Mouse (Mus musculus): ENCODE results near the gene Csn1s2a.
"Not testable (repeated sequence)": the region's sequence is repeated elsewhere in the genome, so short reads cannot be mapped to it uniquely, and the experiment has no call there.

Csn1s2a gene

DNA sequence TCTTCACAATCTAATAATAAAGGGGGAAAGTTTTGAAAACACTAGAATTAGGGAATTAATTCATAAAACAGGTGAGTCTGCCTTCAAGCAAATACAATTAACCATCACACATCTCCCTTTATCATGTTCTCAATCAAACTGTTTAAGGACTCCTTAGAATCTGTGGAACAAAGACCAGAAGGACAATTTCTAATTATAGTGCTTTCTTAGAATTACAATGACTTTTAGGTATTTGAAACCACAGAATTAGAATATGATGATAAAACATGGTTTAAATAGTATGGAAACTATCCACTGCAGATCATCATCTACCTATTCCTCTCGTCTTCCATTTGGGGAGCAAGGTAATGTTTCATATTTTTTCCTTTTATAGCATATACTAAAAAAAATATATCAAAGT is at the start of gene Csn1s2a:
Gene Csn1s2a, plus strand, starts transcription at position 301 of the 400 bp plus-strand sequence.
- no peak for DNase-seq (ENCODE audit: low spot score in 2 of 2)

DNA sequence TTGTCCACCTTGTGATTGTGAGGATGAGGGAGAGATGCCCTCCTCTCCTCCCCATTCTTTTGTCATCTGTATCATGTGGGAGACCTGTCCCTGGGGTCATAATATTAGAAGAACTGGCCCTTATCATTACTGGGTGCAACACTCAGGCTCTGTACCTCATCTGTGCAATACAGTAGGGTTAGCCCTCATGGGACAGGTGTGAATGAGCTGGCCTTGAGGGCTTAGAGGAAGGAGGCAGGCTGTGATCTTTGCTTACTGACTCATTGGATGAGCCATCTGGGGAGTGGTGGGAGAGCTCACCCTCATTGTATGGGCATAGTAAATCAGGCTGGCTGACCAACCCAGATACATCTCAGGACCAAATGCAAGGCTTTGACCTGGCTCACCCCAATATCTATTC is 39.5 kb upstream of the Csn1s2a start:
- no peak for DNase-seq (ENCODE audit: low spot score in 2 of 2)

DNA sequence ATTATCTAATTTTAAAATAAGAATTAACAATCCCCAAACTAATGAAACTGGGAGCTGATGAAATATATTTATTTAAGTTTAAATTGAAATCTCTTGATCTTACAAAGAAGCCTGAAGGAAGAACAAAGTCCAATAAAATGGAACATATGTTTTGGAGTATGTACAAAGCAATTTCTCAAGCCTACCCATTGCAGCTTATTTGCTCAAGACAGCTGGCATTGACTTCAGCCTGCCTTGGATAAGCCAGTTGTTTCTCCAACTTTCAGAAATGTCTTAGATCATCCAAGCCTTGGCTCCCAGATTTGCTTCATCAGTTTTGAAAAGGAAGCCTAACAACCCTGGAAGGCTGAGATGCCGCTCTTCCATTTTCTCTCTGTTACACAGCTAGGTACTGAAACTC is 20.9 kb upstream of the Csn1s2a start:
- DNase-seq (ENCODE audit: low spot score in 2 of 2): no peak

DNA sequence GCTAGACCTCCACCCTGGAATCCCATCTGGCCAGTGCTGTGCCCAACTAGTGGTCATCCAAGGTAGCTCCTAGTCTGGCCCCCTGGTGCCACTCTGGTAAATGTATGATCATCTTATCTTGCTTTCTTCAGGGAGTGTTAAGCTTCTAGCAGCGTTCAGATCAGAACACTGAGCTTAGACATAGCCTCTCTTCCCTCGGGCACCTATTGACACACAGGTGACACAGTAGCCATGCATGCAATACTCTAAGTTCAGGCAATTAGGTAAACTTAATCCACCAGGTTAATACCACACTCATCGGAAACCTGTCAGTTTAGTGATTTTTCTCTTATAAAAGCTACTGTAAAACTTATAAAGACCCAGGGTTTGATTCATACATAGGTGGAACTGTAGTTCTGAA is 9.8 kb upstream of the Csn1s2a start:
- no peak for DNase-seq (ENCODE audit: low spot score in 2 of 2)

DNA sequence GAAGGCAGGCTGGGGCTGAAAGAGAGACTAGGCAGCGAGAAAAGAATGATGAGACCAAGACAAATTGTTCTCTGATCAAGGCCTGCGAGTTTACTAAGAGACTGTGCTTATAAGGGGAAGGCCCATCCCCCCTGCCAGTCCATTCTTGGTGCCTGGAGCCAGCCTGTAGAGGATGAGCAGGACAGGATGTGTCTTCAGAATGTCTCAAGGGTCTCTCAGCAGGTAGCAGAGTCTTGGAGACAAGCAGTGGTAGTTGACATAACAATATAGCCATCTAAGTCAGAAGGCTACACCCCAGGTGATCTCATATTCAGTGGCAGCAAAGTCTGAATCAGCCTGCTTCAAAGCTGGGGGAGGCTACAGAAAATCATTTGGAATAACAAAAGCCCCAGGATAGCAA is 2.2 kb upstream of the Csn1s2a start:
- DNase-seq (ENCODE audit: low spot score in 2 of 2): not testable (repeated sequence)

DNA sequence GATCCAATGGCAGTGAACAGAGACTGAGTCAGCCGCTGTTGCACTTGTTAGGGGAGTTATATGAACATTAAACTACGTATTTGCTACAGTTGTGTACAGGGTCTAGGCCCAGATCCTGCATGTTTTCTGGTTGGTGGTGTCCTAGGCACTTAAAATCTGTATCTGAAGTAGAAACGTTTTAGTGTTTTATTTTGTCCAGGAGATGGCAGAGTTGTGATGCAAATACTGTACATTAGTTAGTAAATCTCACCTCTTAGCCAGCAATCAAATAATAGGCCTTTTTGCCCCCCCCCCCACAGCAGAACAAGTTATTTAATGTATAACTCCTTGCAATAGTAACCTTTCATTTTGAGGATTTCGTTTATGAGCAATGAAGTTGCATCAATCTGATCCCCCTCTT is 8.4 kb downstream of the Csn1s2a start:
- DNase-seq (ENCODE audit: low spot score in 2 of 2): no peak

DNA sequence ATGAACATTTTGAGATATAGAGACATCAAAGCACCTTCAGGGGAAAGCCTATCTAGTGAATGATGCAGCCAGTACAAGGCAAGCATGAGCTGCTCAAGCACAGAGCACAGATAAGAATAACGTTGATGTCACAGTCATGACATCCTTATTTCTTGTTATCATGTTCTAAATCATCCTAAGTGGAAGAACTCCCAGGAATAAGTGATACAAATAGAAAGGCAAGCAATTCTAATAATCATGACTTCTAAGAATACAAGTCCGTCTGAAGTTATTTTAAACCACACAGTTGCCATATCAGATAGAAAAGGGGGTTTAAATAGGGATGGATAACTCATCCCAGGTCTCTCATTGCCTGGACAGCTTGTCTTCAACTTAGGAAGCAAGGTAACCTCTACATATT is 33.4 kb downstream of the Csn1s2a start, which contains the start of gene Csn1s2b:
Gene Csn1s2b, plus strand, starts transcription at position 301 of the 400 bp plus-strand sequence.
- DNase-seq (ENCODE audit: low spot score in 2 of 2): no peak

DNA sequence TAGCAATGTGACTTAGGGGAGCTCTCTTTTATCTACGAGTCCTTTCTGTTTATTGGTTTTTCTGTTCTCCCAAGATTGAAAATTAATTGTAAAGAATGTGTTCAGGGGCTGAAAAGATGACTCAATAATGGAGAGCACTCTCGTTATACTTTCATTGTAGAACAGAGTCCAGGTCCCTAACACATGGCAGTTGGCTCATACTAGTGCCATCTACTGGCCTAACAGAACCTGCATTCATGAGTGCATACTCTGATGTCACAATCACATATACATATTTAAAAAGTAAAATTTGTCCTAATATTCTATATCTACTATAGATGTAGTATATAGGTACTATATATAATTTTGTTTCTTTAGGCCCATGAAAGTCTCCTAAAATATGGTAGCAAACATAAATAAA is 34.9 kb downstream of the Csn1s2a start:
- DNase-seq (ENCODE audit: low spot score in 2 of 2): no peak

DNA sequence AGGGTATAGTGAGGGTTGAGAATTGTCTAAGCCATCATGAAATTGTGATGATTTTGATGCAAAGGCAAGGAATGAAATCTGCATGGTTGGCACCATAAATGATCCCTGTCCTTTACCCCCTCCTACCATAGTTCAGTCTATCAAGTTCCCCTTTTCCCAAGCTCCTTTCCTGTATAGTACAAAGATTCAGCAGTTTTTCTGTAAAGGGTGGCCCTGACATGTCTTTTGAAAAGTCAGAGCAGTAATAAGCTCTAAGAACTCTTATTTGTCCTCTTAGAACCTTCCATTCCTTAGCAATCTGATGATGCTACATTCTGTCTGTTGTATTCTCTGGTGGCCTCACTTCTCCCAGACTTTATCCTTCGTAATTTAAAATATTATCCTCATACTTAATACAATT is 51.0 kb downstream of the Csn1s2a start, which contains the start of gene Prr27:
Gene Prr27, plus strand, starts transcription at position 301 of the 400 bp plus-strand sequence.
- no peak for DNase-seq (ENCODE audit: low spot score in 2 of 2)

All from urinary bladder, adult 18-20 months (tissue).